Mouse (Mus musculus): Measurements from ENCODE around the gene Trp53rkb. TPM values are rescaled to one million over a fixed set of nuclear protein-coding genes. Genes with fewer than 3 reads are reported as not detected.
A peak's percentile ranks its signal among the peaks of the same experiment; 100 is the strongest.
"Not testable (repeated sequence)": the region's sequence is repeated elsewhere in the genome, so short reads cannot be mapped to it uniquely, and the experiment has no call there.

The Trp53rkb gene
- polyA plus RNA-seq, 1 experiment from 2014 or later: 7.5 TPM

DNA sequence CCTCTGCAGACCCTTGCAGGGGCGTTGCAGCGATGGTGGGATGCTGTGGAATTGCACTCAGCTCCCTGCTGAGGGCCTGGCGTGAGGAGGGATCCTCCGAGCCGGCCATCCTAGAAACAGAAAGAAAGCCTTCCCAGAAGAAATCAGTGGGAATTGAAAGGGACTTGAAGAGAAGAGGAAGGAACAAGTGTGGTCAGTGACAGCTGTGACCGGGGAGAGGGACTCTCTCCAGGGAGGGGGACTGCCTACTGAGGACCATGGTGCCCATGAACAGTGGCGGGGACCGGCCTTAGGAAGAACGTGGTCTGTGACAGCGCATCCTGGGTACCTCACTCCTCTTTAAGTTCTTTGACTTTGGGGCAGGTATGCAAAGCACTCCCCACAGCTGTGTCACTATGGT, 18.7 kb upstream of the Trp53rkb start:
- ATAC-seq (ENCODE audit: borderline replicate concordance, extremely low read depth, low FRiP score, low TSS enrichment): no peak
- H3K27ac ChIP-seq: no peak overlapping the region
- no peak overlapping the region for H3K4me3 ChIP-seq
- no peaks in the 10 kb centered on the region for H3K27me3 ChIP-seq
- H3K4me1 ChIP-seq: no peaks in the 10 kb centered on the region
- H3K4me2 ChIP-seq: no peak overlapping the region
- no peaks in the 10 kb centered on the region for H3K36me3 ChIP-seq
- WGBS: 78% methylated on average over 10 of the region's 10 CpGs
- no peaks in the 10 kb centered on the region for H3K9me3 ChIP-seq
- no peak overlapping the region for H3K9ac ChIP-seq

GRCm38 (mm10) chr2:166774275-166774674, 18.1 kb upstream of the Trp53rkb start:
- H3K4me3 ChIP-seq: no peak overlapping the region
- WGBS: 84% methylated on average over 10 of the region's 10 CpGs
- H3K27me3 ChIP-seq: no peaks in the 10 kb centered on the region
- no peak for ATAC-seq (ENCODE audit: borderline replicate concordance, extremely low read depth, low FRiP score, low TSS enrichment)
- H3K9ac ChIP-seq: no peak overlapping the region
- H3K4me2 ChIP-seq: no peak overlapping the region
- no peaks in the 10 kb centered on the region for H3K9me3 ChIP-seq
- H3K27ac ChIP-seq: no peak overlapping the region
- H3K36me3 ChIP-seq: no peaks in the 10 kb centered on the region
- H3K4me1 ChIP-seq: no peaks in the 10 kb centered on the region

- H3K27ac ChIP-seq: no peak overlapping the region
- no peak overlapping the region for H3K9ac ChIP-seq
- 74% methylated on average over 11 of the region's 11 CpGs for WGBS
- no peaks in the 10 kb centered on the region for H3K36me3 ChIP-seq
- H3K27me3 ChIP-seq: no peaks in the 10 kb centered on the region
- no peaks in the 10 kb centered on the region for H3K9me3 ChIP-seq
- no peak overlapping the region for H3K4me3 ChIP-seq
- no peak for ATAC-seq (ENCODE audit: borderline replicate concordance, extremely low read depth, low FRiP score, low TSS enrichment)
- no peak overlapping the region for H3K4me2 ChIP-seq
- H3K4me1 ChIP-seq: no peaks in the 10 kb centered on the region
These were observed 16.9 kb upstream of the Trp53rkb start for GRCm38 (mm10) chr2:166775357-166775893.

GRCm38 (mm10) chr2:166776272-166776671, 16.1 kb upstream of the Trp53rkb start:
- H3K9me3 ChIP-seq: no peaks in the 10 kb centered on the region
- 10% methylated on average over 2 of the region's 2 CpGs for WGBS
- H3K4me3 ChIP-seq: no peak overlapping the region
- no peaks in the 10 kb centered on the region for H3K36me3 ChIP-seq
- H3K4me2 ChIP-seq: no peak overlapping the region
- H3K27ac ChIP-seq: no peak overlapping the region
- no peaks in the 10 kb centered on the region for H3K4me1 ChIP-seq
- H3K27me3 ChIP-seq: no peaks in the 10 kb centered on the region
- ATAC-seq (ENCODE audit: borderline replicate concordance, extremely low read depth, low FRiP score, low TSS enrichment): no peak
- no peak overlapping the region for H3K9ac ChIP-seq

- Histone ChIP-seq H3K27ac (no peak overlapping the region), H3K36me3 (no peaks in the 10 kb centered on the region), H3K4me3 (no peak overlapping the region), H3K27me3 (no peaks in the 10 kb centered on the region), H3K9ac (no peak overlapping the region), H3K4me1 (no peaks in the 10 kb centered on the region), H3K4me2 (no peak overlapping the region), H3K9me3 (no peaks in the 10 kb centered on the region)
- WGBS: 72% methylated on average over 8 of the region's 8 CpGs
- no peak for ATAC-seq (ENCODE audit: borderline replicate concordance, extremely low read depth, low FRiP score, low TSS enrichment)
These were observed 12.4 kb upstream of the Trp53rkb start for GRCm38 (mm10) chr2:166779956-166780355.

GRCm38 (mm10) chr2:166780980-166781578, 11.3 kb upstream of the Trp53rkb start:
- no peak; the same call in 1 of the 2 replicates for ATAC-seq (ENCODE audit: borderline replicate concordance, extremely low read depth, low FRiP score, low TSS enrichment)

GRCm38 (mm10) chr2:166784376-166784775, 8.0 kb upstream of the Trp53rkb start:
- Histone ChIP-seq H3K9me3 (no peaks in the 10 kb centered on the region), H3K27me3 (no peaks in the 10 kb centered on the region), H3K9ac (no peak overlapping the region), H3K27ac (no peak overlapping the region), H3K36me3 (no peaks in the 10 kb centered on the region), H3K4me1 (peaks cover 9% of the 10 kb centered on the region), H3K4me2 (no peak overlapping the region), H3K4me3 (no peak overlapping the region)
- WGBS: 76% methylated on average over 6 of the region's 6 CpGs
- ATAC-seq (ENCODE audit: borderline replicate concordance, extremely low read depth, low FRiP score, low TSS enrichment): no peak

More at GRCm38 (mm10) chr2:166780980-166781578, 11.3 kb upstream of the Trp53rkb start:
- Histone ChIP-seq H3K27ac (no peak overlapping the region), H3K9ac (no peak overlapping the region), H3K4me3 (no peak overlapping the region), H3K4me2 (no peak overlapping the region), H3K9me3 (no peaks in the 10 kb centered on the region), H3K27me3 (no peaks in the 10 kb centered on the region), H3K4me1 (peaks cover 4% of the 10 kb centered on the region), H3K36me3 (no peaks in the 10 kb centered on the region)
- 13% methylated on average over 9 of the region's 9 CpGs for WGBS

DNA sequence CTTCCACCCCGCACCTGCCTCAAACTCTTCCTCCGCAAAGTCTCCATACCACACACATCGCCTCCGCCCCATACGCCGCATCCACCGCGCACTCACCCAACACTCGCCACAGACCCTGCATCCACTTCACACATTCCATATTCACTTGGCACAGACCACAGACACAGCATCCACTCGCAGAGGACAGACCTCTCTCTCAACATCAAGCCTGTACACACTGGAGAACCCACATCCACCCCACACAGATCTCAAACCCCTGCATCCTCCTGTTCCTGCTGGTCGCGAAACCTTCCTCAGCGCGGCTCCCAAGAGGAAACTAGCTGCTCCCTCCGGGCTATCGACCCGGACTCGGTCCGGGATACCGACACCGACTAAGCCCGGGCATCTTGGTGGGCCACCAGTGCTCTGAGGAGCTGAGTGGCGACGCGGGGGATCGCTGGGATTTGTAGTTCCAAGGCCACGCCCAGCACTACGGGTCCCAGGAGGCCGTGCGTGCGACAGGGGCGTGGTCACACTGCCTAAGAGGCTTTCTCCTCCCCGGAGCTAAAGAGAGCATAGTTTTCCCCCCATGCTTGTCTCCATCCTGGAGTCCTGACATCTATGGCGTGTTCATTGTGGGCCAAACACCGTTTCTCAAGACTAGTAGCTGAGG, 5.9 kb upstream of the Trp53rkb start:
- H3K27ac ChIP-seq: 0 out of 2 replicates have a peak overlapping the region, but pooled peaks have one; percentile 3
- peak overlapping the region; percentile 65 for H3K4me3 ChIP-seq
- peak; percentile 96 for ATAC-seq (ENCODE audit: borderline replicate concordance, extremely low read depth, low FRiP score, low TSS enrichment)
- H3K9me3 ChIP-seq: no peaks in the 10 kb centered on the region
- peak overlapping the region; percentile 61 for H3K9ac ChIP-seq
- H3K27me3 ChIP-seq: no peaks in the 10 kb centered on the region
- peak overlapping the region; percentile 87 for H3K4me2 ChIP-seq
- no peaks in the 10 kb centered on the region for H3K36me3 ChIP-seq
- under 1% methylated on average over 35 of the region's 35 CpGs for WGBS
- peaks cover 9% of the 10 kb centered on the region for H3K4me1 ChIP-seq

DNA sequence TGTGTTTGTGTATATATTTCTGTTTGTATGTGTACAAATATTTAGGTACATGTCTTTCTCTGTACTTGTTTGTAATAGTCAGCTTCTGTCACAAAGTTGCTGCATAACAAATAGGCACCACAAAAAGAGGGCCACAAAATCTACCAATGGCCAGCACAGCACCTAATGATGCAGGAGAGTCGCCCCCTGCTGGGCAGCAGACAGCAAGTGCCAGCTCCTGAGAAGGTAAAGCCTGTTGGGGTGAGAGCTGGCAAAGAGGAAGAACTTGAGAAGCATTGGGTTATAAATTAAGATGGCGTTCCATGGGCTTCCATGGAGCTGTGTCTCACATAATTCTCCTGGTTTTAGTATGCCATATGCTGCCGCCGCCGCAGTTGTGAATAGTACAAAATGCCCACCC, 593 bp upstream of the Trp53rkb start:
- Histone ChIP-seq H3K36me3 (peaks cover 9% of the 10 kb centered on the region; the same call in 1 of the 2 replicates), H3K27ac (no peak overlapping the region), H3K4me1 (peaks cover 16% of the 10 kb centered on the region), H3K27me3 (no peaks in the 10 kb centered on the region), H3K4me3 (no peak overlapping the region), H3K4me2 (no peak overlapping the region), H3K9me3 (no peaks in the 10 kb centered on the region), H3K9ac (no peak overlapping the region)
- WGBS: 75% methylated on average over 5 of the region's 5 CpGs
- ATAC-seq (ENCODE audit: borderline replicate concordance, extremely low read depth, low FRiP score, low TSS enrichment): no peak

DNA sequence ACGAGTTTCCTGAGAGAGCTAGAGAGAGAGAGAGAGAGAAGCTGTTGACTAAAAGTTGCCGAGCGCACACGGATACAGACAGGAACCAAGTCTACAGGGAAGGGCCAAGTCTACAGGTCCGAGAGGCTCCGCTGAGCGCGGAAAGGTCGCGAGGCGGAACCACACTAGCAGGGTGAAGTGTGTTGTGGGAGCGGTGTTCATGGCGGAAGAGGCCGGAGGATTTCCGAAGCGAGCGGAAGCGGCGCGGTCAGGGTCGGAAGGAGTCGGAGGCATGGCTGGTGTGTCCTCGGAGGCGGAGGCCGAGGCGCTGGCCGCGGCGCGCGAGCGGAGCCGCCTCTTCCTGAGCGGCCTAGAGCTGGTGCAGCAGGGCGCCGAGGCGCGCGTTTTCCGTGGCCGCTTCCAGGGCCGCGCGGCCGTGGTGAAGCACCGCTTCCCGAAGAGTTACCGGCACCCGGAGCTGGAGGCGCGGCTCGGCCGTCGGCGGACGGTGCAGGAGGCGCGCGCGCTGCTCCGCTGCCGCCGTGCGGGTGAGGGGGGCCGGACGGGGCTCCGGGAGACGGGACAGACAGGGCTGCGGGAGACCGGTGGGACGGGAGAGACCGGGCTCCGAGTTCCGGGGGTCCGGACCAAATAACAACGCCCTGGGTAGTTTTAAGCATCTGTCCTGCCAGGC, 1.3 kb downstream of the Trp53rkb start:
- peak; percentile 92 for ATAC-seq (ENCODE audit: borderline replicate concordance, extremely low read depth, low FRiP score, low TSS enrichment)
- H3K9me3 ChIP-seq, H3K27me3 ChIP-seq: not testable (repeated sequence)
- Histone ChIP-seq H3K4me3 (peak overlapping the region; percentile 78), H3K4me2 (peak overlapping the region; percentile 55), H3K4me1 (peaks cover 12% of the 10 kb centered on the region), H3K9ac (peak overlapping the region; percentile 78), H3K36me3 (peaks cover 28% of the 10 kb centered on the region), H3K27ac (peak overlapping the region; percentile 74)
- under 1% methylated on average over 74 of the region's 76 CpGs for WGBS

DNA sequence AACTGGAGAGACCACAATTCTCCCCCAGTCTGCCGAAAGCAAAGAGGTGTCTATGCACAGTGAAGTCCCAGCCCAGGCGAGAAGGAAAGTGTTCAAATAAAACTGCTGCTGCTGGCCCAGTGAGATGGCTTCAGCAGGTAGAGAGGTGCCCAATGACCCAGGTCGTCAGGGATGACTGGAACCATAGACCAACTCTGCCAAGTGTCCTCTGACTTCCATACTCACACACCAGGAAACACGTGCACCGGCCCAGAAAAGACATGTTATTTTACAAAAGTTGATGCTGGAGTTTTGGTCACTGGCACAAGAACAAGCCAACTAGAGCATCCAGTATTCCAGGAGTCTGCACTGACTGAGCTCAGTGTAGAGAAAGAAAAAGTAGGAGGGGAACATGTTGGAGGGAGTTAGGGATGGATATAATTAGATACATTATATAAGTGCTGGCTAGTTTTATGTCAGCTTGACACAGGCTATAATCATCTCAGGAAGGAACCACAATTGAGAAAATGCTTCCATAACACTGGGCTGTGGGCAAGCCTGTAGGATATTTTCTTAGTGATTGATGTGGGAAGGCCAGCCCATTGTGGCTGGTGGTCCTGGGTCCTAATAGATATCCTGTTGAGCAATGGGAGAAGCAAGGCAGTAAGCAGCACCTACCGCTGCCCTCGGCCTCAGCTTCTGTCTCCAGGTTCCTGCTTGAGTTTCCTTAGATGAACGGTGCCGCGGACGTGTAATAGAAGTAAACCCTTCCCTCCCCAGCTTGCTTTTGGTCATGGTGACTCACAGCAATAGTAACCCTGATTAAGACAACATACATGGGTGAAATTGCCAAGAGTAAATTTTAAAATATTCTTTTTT, 7.5 kb downstream of the Trp53rkb start:
- no peaks in the 10 kb centered on the region for H3K27me3 ChIP-seq
- H3K4me1 ChIP-seq: no peaks in the 10 kb centered on the region; the same call in 1 of the 2 replicates
- no peak overlapping the region for H3K4me3 ChIP-seq
- peaks cover 28% of the 10 kb centered on the region for H3K36me3 ChIP-seq
- H3K9ac ChIP-seq: no peak overlapping the region
- no peaks in the 10 kb centered on the region for H3K9me3 ChIP-seq
- no peak for ATAC-seq (ENCODE audit: borderline replicate concordance, extremely low read depth, low FRiP score, low TSS enrichment)
- WGBS: 75% methylated on average over 11 of the region's 11 CpGs
- no peak overlapping the region for H3K27ac ChIP-seq
- no peak overlapping the region for H3K4me2 ChIP-seq
